ENCODE assay signal across 27 mouse cellular contexts in the genomic region with DNA sequence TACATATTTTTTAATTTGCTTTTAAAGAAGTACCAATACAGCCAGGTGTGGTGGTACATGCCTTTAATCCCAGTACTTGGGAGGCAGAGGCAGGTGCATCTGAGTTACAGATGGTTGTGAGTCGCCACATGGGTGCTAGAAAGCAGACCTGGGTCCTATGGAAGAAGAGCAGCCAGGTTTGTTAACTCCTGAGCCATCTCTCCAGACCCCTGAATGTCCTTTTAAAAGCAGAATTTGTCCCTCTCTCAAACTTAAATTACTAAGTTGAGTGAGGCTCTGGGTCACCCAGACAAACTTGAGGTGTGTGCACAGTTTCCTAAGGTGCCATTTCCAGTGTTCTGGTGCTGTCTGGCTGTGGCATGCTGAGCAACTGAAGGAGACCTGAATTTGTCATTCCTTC. TPM values are rescaled to one million over a fixed set of nuclear protein-coding genes. Genes with fewer than 3 reads are reported as not detected.
A peak's percentile ranks its signal among the peaks of the same experiment; 100 is the strongest.
DNase-seq lines count a peak whose midpoint lies in the region; ATAC-seq and TF ChIP-seq lines count a peak whose summit lies in the region.
"Had no signal": no experiment of that assay in that cellular context is flagged by ENCODE, and none has a peak within 500 bp of the region (broad histone marks: within the 10 kb centered on the region; RNA-seq: fewer than 3 reads in every experiment).

A gene (minus strand): TSS at position 101 of the 400 bp plus-strand sequence.

- peak within 1 kb of the TSS in 1 of 2 experiments; percentile 17; a peak in 2 of 4 replicates for H3K4me3 ChIP-seq in heart, embryonic 14.5 days (ENCODE audit: control insufficient read depth in 1 of 2, insufficient read depth in 1 of 2, low read depth in 1 of 2, low read length in 2 of 2)
- no peak within 1 kb of the TSS for H3K4me3 ChIP-seq in lung, postnatal 0 days (ENCODE audit: low read depth, low read length)
- H3K4me3 ChIP-seq in liver, embryonic 14.5 days (ENCODE audit: insufficient read depth in 1 of 2, low read depth in 2 of 2, low read length in 2 of 2) = no peak within 1 kb of the TSS
- no peak within 1 kb of the TSS for H3K4me3 ChIP-seq in small intestine, adult 2 months (ENCODE audit: low read depth, low read length)
- H3K4me3 ChIP-seq: embryonic facial prominence, embryonic 13.5 days; hindbrain, embryonic 13.5 days; midbrain, embryonic 13.5 days; neural tube, embryonic 13.5 days had no signal

- H3K4me2 ChIP-seq in heart, embryonic 14.5 days (ENCODE audit: low read length) = peak within 1 kb of the TSS; percentile 57
- H3K4me2 ChIP-seq in lung, postnatal 0 days (replicated peaks; ENCODE audit: low read depth, low read length) = peak within 1 kb of the TSS; percentile 30; the same call in 1 of the 2 replicates
- peak within 1 kb of the TSS; percentile 41 for H3K4me2 ChIP-seq in liver, embryonic 14.5 days (ENCODE audit: low read depth)
- H3K4me2 ChIP-seq: embryonic facial prominence, embryonic 13.5 days; hindbrain, embryonic 13.5 days; midbrain, embryonic 13.5 days; neural tube, embryonic 13.5 days had no signal

- H3K9ac ChIP-seq in heart, embryonic 14.5 days (ENCODE audit: low read length) = 0 out of 2 replicates have a peak within 1 kb of the TSS, but pooled peaks have one; percentile 13
- no peak within 1 kb of the TSS for H3K9ac ChIP-seq in lung, postnatal 0 days (replicated peaks; ENCODE audit: low read depth)
- H3K9ac ChIP-seq in liver, embryonic 14.5 days (replicated peaks) = no peak within 1 kb of the TSS
- H3K9ac ChIP-seq: embryonic facial prominence, embryonic 13.5 days; hindbrain, embryonic 13.5 days; midbrain, embryonic 13.5 days; neural tube, embryonic 13.5 days had no signal

- no peaks in the 10 kb centered on the region for H3K9me3 ChIP-seq in heart, embryonic 14.5 days (ENCODE audit: control insufficient read depth, low read length)
- H3K9me3 ChIP-seq in lung, postnatal 0 days (ENCODE audit: low read length) = no peaks in the 10 kb centered on the region
- no peaks in the 10 kb centered on the region for H3K9me3 ChIP-seq in liver, embryonic 14.5 days (ENCODE audit: control insufficient read depth, low read length)
- H3K9me3 ChIP-seq: embryonic facial prominence, embryonic 13.5 days; hindbrain, embryonic 13.5 days; midbrain, embryonic 13.5 days; neural tube, embryonic 13.5 days had no signal

- 88% methylated on average over 1 of the region's 1 CpGs for WGBS in heart, embryonic 14.5 days
- 96% methylated on average over 1 of the region's 1 CpGs for WGBS in lung, postnatal 0 days
- 53% methylated on average over 1 of the region's 1 CpGs for WGBS in liver, embryonic 14.5 days (ENCODE audit: insufficient replicate concordance)
- 90% methylated on average over 1 of the region's 1 CpGs for WGBS in small intestine, adult 2 months

- no peak for DNase-seq in heart, postnatal 36 days
- no peak for DNase-seq in lung, postnatal 0 days (ENCODE audit: low spot score)
- no peak for DNase-seq in lung, postnatal 4 days
- DNase-seq in liver, embryonic 14.5 days (ENCODE audit: low read depth in 3 of 3, low spot score in 3 of 3) = no peak
- no peak for DNase-seq in adrenal gland, adult 8-10 months
- no peak for DNase-seq in embryo, embryonic 10.5 days (ENCODE audit: low spot score)
- DNase-seq: cerebellum, adult 9-11 months; kidney, adult 2 months; kidney, postnatal 10 days; lung, postnatal 36 days; spleen, adult 18-20 months; thymus, postnatal 36 days had no signal

- no peak for TF ChIP-seq EP300 in lung, postnatal 0 days (IDR thresholded peaks at IDR 0.05)
- no peak for TF ChIP-seq EP300 in liver, embryonic 14.5 days (IDR thresholded peaks at IDR 0.05; ENCODE audit: low read depth)

- H3K36me3 ChIP-seq in heart, embryonic 14.5 days (ENCODE audit: control insufficient read depth, insufficient read depth, low read length) = no peaks in the 10 kb centered on the region
- H3K36me3 ChIP-seq in lung, postnatal 0 days (ENCODE audit: insufficient read depth, low read length) = no peaks in the 10 kb centered on the region
- H3K36me3 ChIP-seq in liver, embryonic 14.5 days (replicated peaks; ENCODE audit: control insufficient read depth, insufficient read depth, low read depth) = no peaks in the 10 kb centered on the region
- no peaks in the 10 kb centered on the region for H3K36me3 ChIP-seq in small intestine, adult 2 months (ENCODE audit: control insufficient read depth, insufficient read depth, low read length)
- H3K36me3 ChIP-seq: embryonic facial prominence, embryonic 13.5 days; hindbrain, embryonic 13.5 days; midbrain, embryonic 13.5 days; neural tube, embryonic 13.5 days had no signal

- no peak for ATAC-seq in heart, embryonic 14.5 days (ENCODE audit: insufficient number of reproducible peaks, insufficient read depth, low FRiP score, low read depth)
- no peak for ATAC-seq in lung, postnatal 0 days
- no peak for ATAC-seq in liver, embryonic 14.5 days (ENCODE audit: insufficient read depth)
- ATAC-seq: forebrain, embryonic 16.5 days; midbrain, embryonic 13.5 days had no signal

- H3K4me1 ChIP-seq in heart, embryonic 14.5 days (ENCODE audit: control insufficient read depth in 2 of 2, insufficient read depth in 2 of 2, low read length in 2 of 2) = peaks cover 16 to 28% of the 10 kb centered on the region in 2 experiments
- no peaks in the 10 kb centered on the region for H3K4me1 ChIP-seq in lung, postnatal 0 days (ENCODE audit: insufficient read depth, low read depth, low read length)
- H3K4me1 ChIP-seq in liver, embryonic 14.5 days (replicated peaks; ENCODE audit: control insufficient read depth in 2 of 2, insufficient read depth in 2 of 2, low read length in 1 of 2) = peaks cover 0 to 12% of the 10 kb centered on the region in 2 experiments; a peak in 1 of 4 replicates
- peaks cover 5% of the 10 kb centered on the region; the same call in 1 of the 2 replicates for H3K4me1 ChIP-seq in small intestine, adult 2 months (ENCODE audit: control insufficient read depth, insufficient read depth, insufficient read length, low read length)

- H3K27ac ChIP-seq in heart, embryonic 14.5 days (replicated peaks in 1 of 2; ENCODE audit: control insufficient read depth in 1 of 2, insufficient read depth in 1 of 2, low read depth in 2 of 2, low read length in 2 of 2) = peak within 1 kb of the TSS; percentile 52 to 79
- no peak within 1 kb of the TSS; the same call in 1 of the 2 replicates for H3K27ac ChIP-seq in lung, postnatal 0 days (ENCODE audit: low read length)
- no peak within 1 kb of the TSS for H3K27ac ChIP-seq in liver, embryonic 14.5 days
- peak within 1 kb of the TSS; percentile 50; the same call in 1 of the 2 replicates for H3K27ac ChIP-seq in small intestine, adult 2 months (ENCODE audit: insufficient read depth, low read depth, low read length)
- H3K27ac ChIP-seq: embryonic facial prominence, embryonic 13.5 days; hindbrain, embryonic 13.5 days; midbrain, embryonic 13.5 days; neural tube, embryonic 13.5 days had no signal

- no peak for TF ChIP-seq POLR2A in small intestine, adult 2 months (IDR thresholded peaks at IDR 0.05; ENCODE audit: low read depth, low read length)

- intact Hi-C loops in heart, postnatal 36 days (cut with DNase I) = no loop called here

- H3K27me3 ChIP-seq in heart, embryonic 14.5 days (ENCODE audit: control insufficient read depth, insufficient read depth, low read length) = no peaks in the 10 kb centered on the region
- H3K27me3 ChIP-seq in lung, postnatal 0 days (replicated peaks; ENCODE audit: insufficient read depth, low read length) = 0 out of 2 replicates have a peak, but pooled peaks cover 6% of the 10 kb centered on the region
- H3K27me3 ChIP-seq in liver, embryonic 14.5 days (ENCODE audit: control insufficient read depth, insufficient read depth, low read length) = peaks cover 32% of the 10 kb centered on the region
- peaks cover 13% of the 10 kb centered on the region; the same call in 1 of the 2 replicates for H3K27me3 ChIP-seq in small intestine, adult 2 months (ENCODE audit: control insufficient read depth, insufficient read depth, low read length)

- TF ChIP-seq CTCF in lung, postnatal 0 days (IDR thresholded peaks at IDR 0.05) = no peak
- TF ChIP-seq CTCF in liver, embryonic 14.5 days (IDR thresholded peaks at IDR 0.05; ENCODE audit: low read depth) = no peak
- no peak for TF ChIP-seq CTCF in small intestine, adult 2 months (IDR thresholded peaks at IDR 0.05; ENCODE audit: extremely low read depth, insufficient read length, insufficient replicate concordance, low read depth, low read length)

RNA-seq across cellular contexts. Expression of the gene that starts here (rescaled TPM):
- not detected in 2 replicates for polyA plus RNA-seq in heart, embryonic 14.5 days (2014; fragmentation: Nextera tagmentation; extraction: Ambion mirVana)
- not detected for total RNA-seq in heart, postnatal 36 days (2021)
- not detected in 2 replicates for polyA plus RNA-seq in lung, postnatal 0 days (2015; fragmentation: Nextera tagmentation; extraction: Ambion mirVana)
- not detected in 2 replicates for polyA plus RNA-seq in liver, embryonic 14.5 days (2012; rRNA removed)
- polyA plus RNA-seq in liver, embryonic 14.5 days (2014; fragmentation: Nextera tagmentation; extraction: Ambion mirVana) = not detected in 2 replicates
- not detected in 2 replicates for polyA plus RNA-seq in small intestine, adult 2 months (2012; rRNA removed)
- total RNA-seq in adrenal gland, adult 8-10 months (2022) = not detected
- total RNA-seq: adrenal gland, adult 18-20 months; gastrocnemius, adult 18-20 months; layer of hippocampus, adult 8-10 months; left cerebral cortex, postnatal 25 days had no signal
- polyA plus RNA-seq: C2C12; embryonic facial prominence, embryonic 13.5 days; forebrain, embryonic 16.5 days; gonadal fat pad, adult 2 months; hindbrain, embryonic 13.5 days; inflammation-experienced regulatory T-cells, adult 6 months; kidney, adult 2 months; limb, embryonic 14.5 days; midbrain, embryonic 13.5 days; neural tube, embryonic 13.5 days had no signal

Comparison
In these comparisons a context has a peak if more than half of its experiments do, and no peak if none do; other contexts are left out.
1. H3K27ac ChIP-seq: peak in heart, embryonic 14.5 days (2 of 2) and small intestine, adult 2 months (single experiment); none in lung, postnatal 0 days (single experiment) and liver, embryonic 14.5 days (single experiment).
2. Peak in every context shown above with its lines, with median percentiles within 50 percentile points of each other: H3K4me2 ChIP-seq.